Mouse (Mus musculus): ENCODE results near the gene Baz2a. TPM values are rescaled to one million over a fixed set of nuclear protein-coding genes. Genes with fewer than 3 reads are reported as not detected.
"Not testable (repeated sequence)": the region's sequence is repeated elsewhere in the genome, so short reads cannot be mapped to it uniquely, and the experiment has no call there.

The Baz2a gene
- total and polyA plus RNA-seq, 2 experiments, result 6.6 to 12.3 TPM

DNA sequence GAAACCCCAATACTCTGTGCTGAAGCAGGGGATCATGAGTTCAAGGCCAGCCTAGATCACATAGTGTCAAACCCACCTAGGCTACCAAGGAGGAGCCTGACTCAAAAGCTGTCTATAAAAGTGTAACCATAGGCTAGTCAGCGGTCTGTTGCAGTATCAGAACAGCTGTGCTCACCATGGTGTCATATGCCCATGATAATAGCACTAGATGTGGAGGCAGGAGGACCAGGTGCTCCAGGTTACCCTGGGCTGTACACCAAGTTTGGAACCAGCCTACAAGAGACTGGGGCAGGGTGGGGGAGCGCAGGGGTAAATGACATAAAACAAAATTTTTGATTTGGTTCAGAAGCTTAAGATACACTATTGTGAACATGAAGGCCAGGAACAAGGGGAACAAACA lies 41.6 kb upstream of the Baz2a start:
- TF ChIP-seq POLR2A (IDR thresholded peaks at IDR 0.05; ENCODE audit: extremely low read depth, insufficient read depth, low read length) (no peak), CTCF (IDR thresholded peaks at IDR 0.05; ENCODE audit: low read depth, low read length) (no peak)
- peaks cover 3% of the 10 kb centered on the region; the same call in 1 of the 2 replicates for H3K79me2 ChIP-seq (ENCODE audit: control insufficient read depth, insufficient read depth, low read length)
- peaks cover 52% of the 10 kb centered on the region for H3K36me3 ChIP-seq (ENCODE audit: control insufficient read depth, insufficient read depth, low read length)
- H3K4me3 ChIP-seq (ENCODE audit: insufficient read depth, low read depth, low read length), result no peak overlapping the region
- H3K9ac ChIP-seq (ENCODE audit: low read depth, low read length), result no peak overlapping the region
- DNase-seq (ENCODE audit: extremely low read depth, low read depth, low spot score), result no peak
- no peak overlapping the region for H3K27ac ChIP-seq (replicated peaks; ENCODE audit: insufficient read depth, low read depth, low read length)
- no peaks in the 10 kb centered on the region for H3K4me1 ChIP-seq (ENCODE audit: control insufficient read depth, insufficient read depth, low read length)
- 99% methylated on average over 2 of the region's 2 CpGs for WGBS
- H3K27me3 ChIP-seq (ENCODE audit: control insufficient read depth, insufficient read depth, low read length), result no peaks in the 10 kb centered on the region

DNA sequence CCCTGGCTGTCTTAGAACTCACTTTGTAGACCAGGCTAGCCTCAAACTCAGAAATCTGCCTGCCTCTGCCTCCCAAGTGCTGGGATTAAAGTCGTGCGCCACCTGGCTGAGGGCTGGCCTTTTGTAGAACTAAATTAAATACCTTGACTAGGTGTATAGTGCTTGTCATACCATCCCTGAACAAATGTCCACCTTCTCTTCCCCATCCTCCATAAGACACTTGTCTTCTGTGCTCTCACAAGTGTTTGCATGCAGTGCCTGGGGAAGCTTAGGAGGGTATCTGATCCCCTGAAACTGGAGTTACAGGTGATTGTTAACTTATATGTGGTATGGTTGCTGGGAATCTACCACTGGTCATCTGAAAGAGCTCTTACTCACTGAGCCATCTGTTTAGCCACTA lies 41.0 kb upstream of the Baz2a start:
- Histone ChIP-seq H3K4me1 (ENCODE audit: control insufficient read depth, insufficient read depth, low read length) (no peaks in the 10 kb centered on the region), H3K36me3 (ENCODE audit: control insufficient read depth, insufficient read depth, low read length) (peaks cover 46% of the 10 kb centered on the region), H3K79me2 (ENCODE audit: control insufficient read depth, insufficient read depth, low read length) (no peaks in the 10 kb centered on the region), H3K9ac (ENCODE audit: low read depth, low read length) (no peak overlapping the region), H3K4me3 (ENCODE audit: insufficient read depth, low read depth, low read length) (no peak overlapping the region), H3K27ac (replicated peaks; ENCODE audit: insufficient read depth, low read depth, low read length) (no peak overlapping the region), H3K27me3 (ENCODE audit: control insufficient read depth, insufficient read depth, low read length) (no peaks in the 10 kb centered on the region)
- 95% methylated on average over 2 of the region's 2 CpGs for WGBS
- DNase-seq (ENCODE audit: extremely low read depth, low read depth, low spot score), result no peak
- TF ChIP-seq POLR2A (IDR thresholded peaks at IDR 0.05; ENCODE audit: extremely low read depth, insufficient read depth, low read length), result no peak
- TF ChIP-seq CTCF (IDR thresholded peaks at IDR 0.05; ENCODE audit: low read depth, low read length), result no peak

DNA sequence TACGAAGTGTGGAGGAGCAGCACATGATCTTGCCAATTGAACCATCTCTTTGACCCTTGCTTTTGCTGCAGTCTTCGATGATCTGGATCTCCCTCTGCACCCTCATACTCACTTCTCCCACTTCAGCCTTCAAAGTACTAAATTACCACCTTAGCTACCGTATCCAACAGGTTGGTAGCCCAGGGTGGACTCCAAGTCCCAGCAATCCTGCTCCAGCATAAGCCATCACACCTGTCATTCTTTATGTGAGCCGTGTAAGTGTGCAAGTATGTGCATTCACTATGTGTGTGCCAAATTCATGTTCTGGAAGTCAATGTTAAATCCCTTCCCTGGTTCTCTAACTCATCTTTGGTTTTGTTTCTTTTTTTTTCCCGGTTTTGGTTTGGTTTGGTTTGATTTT lies 39.8 kb upstream of the Baz2a start:
- Histone ChIP-seq H3K27me3 (ENCODE audit: control insufficient read depth, insufficient read depth, low read length) (no peaks in the 10 kb centered on the region), H3K36me3 (ENCODE audit: control insufficient read depth, insufficient read depth, low read length) (peaks cover 35% of the 10 kb centered on the region), H3K79me2 (ENCODE audit: control insufficient read depth, insufficient read depth, low read length) (no peaks in the 10 kb centered on the region), H3K27ac (replicated peaks; ENCODE audit: insufficient read depth, low read depth, low read length) (no peak overlapping the region), H3K4me1 (ENCODE audit: control insufficient read depth, insufficient read depth, low read length) (no peaks in the 10 kb centered on the region), H3K9ac (ENCODE audit: low read depth, low read length) (no peak overlapping the region), H3K4me3 (ENCODE audit: insufficient read depth, low read depth, low read length) (no peak overlapping the region)
- DNase-seq (ENCODE audit: extremely low read depth, low read depth, low spot score), result no peak
- whole genome bisulfite sequencing, result 96% methylated on average over 5 of the region's 5 CpGs
- no peak for TF ChIP-seq POLR2A (IDR thresholded peaks at IDR 0.05; ENCODE audit: extremely low read depth, insufficient read depth, low read length)
- no peak for TF ChIP-seq CTCF (IDR thresholded peaks at IDR 0.05; ENCODE audit: low read depth, low read length)

DNA sequence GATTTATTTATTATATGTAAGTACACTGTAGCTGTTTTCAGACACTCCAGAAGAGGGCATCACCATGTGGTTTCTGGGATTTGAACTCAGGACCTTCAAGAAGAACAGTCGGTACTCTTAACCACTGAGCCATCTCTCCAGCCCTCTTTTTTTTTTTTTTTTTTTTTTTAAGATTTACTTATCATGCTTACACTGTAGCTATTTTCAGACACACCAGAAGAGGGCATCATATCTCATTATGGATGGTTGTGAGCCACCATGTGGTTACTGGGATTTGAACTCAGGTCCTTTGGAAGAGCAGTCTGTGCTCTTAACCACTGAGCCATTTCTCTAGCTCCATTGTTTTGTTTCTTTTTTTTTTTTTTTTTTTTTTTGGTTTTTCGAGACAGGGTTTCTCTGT lies 39.2 kb upstream of the Baz2a start:
- H3K36me3 ChIP-seq (ENCODE audit: control insufficient read depth, insufficient read depth, low read length), result peaks cover 32% of the 10 kb centered on the region
- not testable (repeated sequence) for DNase-seq (ENCODE audit: extremely low read depth, low read depth, low spot score); H3K79me2 ChIP-seq (ENCODE audit: control insufficient read depth, insufficient read depth, low read length); H3K27ac ChIP-seq (replicated peaks; ENCODE audit: insufficient read depth, low read depth, low read length); H3K9ac ChIP-seq (ENCODE audit: low read depth, low read length); H3K27me3 ChIP-seq (ENCODE audit: control insufficient read depth, insufficient read depth, low read length); H3K4me1 ChIP-seq (ENCODE audit: control insufficient read depth, insufficient read depth, low read length); H3K4me3 ChIP-seq (ENCODE audit: insufficient read depth, low read depth, low read length)
- 85% methylated on average over 1 of the region's 2 CpGs for WGBS

DNA sequence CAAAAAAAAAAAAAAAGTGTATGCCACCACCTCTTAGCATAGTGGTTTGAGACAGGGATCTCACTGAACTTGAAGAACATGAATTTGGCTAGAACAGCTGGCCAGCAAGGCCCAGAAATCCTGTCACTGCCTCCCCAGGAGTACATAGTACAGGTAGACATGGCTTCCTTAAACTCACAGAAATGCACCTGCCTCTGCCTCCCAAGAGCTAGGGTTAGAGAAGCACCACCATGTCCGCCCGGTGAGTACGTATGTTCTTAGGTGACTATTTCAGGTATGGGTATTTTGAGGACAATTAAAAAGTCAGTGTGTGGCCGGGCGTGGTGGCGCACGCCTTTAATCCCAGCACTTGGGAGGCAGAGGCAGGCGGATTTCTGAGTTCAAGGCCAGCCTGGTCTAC lies 38.4 kb upstream of the Baz2a start:
- no peak overlapping the region for H3K9ac ChIP-seq (ENCODE audit: low read depth, low read length)
- peaks cover 25% of the 10 kb centered on the region for H3K36me3 ChIP-seq (ENCODE audit: control insufficient read depth, insufficient read depth, low read length)
- TF ChIP-seq CTCF (IDR thresholded peaks at IDR 0.05; ENCODE audit: low read depth, low read length) (no peak), POLR2A (IDR thresholded peaks at IDR 0.05; ENCODE audit: extremely low read depth, insufficient read depth, low read length) (no peak)
- H3K27me3 ChIP-seq (ENCODE audit: control insufficient read depth, insufficient read depth, low read length), result no peaks in the 10 kb centered on the region
- H3K27ac ChIP-seq (replicated peaks; ENCODE audit: insufficient read depth, low read depth, low read length), result no peak overlapping the region
- WGBS, result 94% methylated on average over 8 of the region's 8 CpGs
- no peak overlapping the region for H3K4me3 ChIP-seq (ENCODE audit: insufficient read depth, low read depth, low read length)
- DNase-seq (ENCODE audit: extremely low read depth, low read depth, low spot score), result no peak
- no peaks in the 10 kb centered on the region for H3K79me2 ChIP-seq (ENCODE audit: control insufficient read depth, insufficient read depth, low read length)
- H3K4me1 ChIP-seq (ENCODE audit: control insufficient read depth, insufficient read depth, low read length), result peaks cover 2% of the 10 kb centered on the region; the same call in 1 of the 2 replicates

DNA sequence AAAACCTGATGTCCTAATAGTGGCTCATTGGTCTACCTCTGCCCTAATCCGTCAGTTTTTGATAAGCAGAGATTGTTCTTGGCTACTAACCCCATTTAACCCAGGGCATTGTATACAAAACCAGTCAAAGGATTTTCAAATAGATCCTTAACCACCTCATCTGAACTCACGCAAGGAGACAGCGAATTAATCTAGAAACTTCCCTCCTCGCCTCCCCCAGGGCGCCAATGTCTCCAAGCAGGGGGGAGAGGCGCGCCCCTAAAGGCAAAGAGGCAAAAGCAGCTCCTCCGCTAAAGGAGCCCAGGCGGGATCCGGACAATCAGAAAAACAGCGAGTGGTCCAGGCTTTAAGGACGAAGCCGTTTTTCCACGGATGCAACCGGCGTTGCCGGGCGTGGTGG lies 33.2 kb upstream of the Baz2a start:
- TF ChIP-seq POLR2A (IDR thresholded peaks at IDR 0.05; ENCODE audit: extremely low read depth, insufficient read depth, low read length) (no peak), CTCF (IDR thresholded peaks at IDR 0.05; ENCODE audit: low read depth, low read length) (no peak)
- Histone ChIP-seq H3K36me3 (ENCODE audit: control insufficient read depth, insufficient read depth, low read length) (peaks cover 5% of the 10 kb centered on the region), H3K4me3 (ENCODE audit: insufficient read depth, low read depth, low read length) (peak overlapping the region; percentile 97), H3K79me2 (ENCODE audit: control insufficient read depth, insufficient read depth, low read length) (peaks cover 21% of the 10 kb centered on the region; the same call in 1 of the 2 replicates), H3K4me1 (ENCODE audit: control insufficient read depth, insufficient read depth, low read length) (peaks cover 18% of the 10 kb centered on the region), H3K27me3 (ENCODE audit: control insufficient read depth, insufficient read depth, low read length) (no peaks in the 10 kb centered on the region), H3K27ac (replicated peaks; ENCODE audit: insufficient read depth, low read depth, low read length) (peak overlapping the region; percentile 95), H3K9ac (ENCODE audit: low read depth, low read length) (peak overlapping the region; percentile 98)
- DNase-seq (ENCODE audit: extremely low read depth, low read depth, low spot score), result peak; percentile 63
- WGBS, result 1% methylated on average over 18 of the region's 18 CpGs

All from liver, adult 2 months (tissue).